Mouse (Mus musculus) R1 (cell line): ENCODE measurements around the gene Slf2.

ENCODE experiments used
- DNase-seq: peaks from one replicate; pipeline ENCODE4 v3.0.0-alpha.2; 2018; ENCODE audit warnings: low read depth, low spot score

Slf2 gene

DNA sequence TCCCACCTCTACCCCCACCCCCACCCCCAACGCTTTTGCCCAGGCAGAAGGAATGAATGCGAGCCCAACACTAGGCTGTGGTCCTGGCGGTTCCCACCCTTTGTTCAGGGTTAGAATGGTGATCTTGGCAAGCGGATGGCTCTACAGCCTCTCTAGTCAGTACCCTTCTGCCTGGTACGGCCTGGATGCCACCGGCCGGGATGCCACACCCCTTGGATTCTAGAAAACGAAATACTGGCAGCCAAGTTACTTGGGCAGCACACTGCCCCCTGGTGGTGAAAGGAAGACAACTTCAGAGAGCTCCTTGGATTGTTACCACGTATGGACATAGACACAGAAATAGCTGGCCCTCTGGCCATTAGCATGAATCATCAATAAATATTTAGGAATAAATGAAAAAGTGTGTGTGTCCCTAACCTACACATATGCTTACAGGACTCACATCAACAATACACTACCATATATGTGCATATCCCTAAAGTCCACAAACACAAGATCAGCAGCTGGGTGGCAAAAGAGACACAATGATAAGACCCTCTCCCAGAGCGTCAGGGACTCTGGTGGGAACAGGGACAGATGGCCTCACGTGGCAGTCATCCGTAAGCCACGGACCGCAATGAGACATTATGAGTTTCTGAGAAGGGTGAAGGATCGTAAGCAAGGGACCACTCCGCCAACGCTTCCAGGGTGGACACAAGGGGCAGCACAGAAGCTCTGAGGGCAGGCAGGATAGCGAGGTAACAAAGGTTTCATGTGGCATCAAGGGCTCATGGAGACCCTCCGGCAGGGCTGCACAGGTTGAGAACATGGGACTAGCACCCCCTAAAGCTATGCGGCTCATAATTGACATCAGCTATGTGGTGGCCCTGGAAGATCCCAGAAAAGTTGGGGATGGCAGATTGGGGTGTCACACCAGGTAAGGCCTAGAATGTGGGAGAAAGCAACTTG is 100.1 kb downstream of the Slf2 start:
- peak; percentile 89 for DNase-seq

DNA sequence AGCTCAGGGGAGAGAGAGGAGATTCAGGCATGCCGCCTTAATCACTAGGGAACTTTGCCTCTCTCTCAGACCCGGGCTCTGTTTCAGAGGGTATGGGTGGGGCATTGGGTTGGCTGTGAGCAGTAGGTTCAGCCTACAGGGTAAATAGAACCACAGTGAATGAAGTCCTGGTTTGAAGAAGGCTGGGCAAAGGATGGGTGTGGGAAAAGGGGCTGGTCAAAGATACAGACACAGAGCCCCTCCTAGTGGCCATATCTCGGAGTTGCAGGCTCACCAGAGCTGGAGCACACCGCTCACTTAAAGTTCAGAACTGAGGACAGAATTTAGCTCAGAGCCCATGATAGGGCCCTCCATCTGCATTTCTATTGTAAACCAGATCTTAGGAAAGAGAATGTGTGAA is 100.8 kb downstream of the Slf2 start:
- peak; percentile 83 for DNase-seq
